Mouse (Mus musculus) megakaryocyte, embryonic 14.5 days (primary cell): ENCODE results near the gene Tpsg1.

Experiments
- FLI1 ChIP-seq: IDR thresholded peaks from 2 replicates; pipeline ENCODE4 v1.6.1; 2012; ENCODE audit warnings: low read length, inconsistent platforms, mixed read lengths
- GATA1 ChIP-seq: IDR thresholded peaks from 3 replicates; pipeline ENCODE4 v1.6.1; 2012; ENCODE audit warnings: mixed read lengths, low read length, inconsistent platforms, borderline replicate concordance

- no peak for TF ChIP-seq GATA1
- TF ChIP-seq FLI1: no peak
Measured at GRCm38 (mm10) chr17:25363726-25364125, 5.3 kb upstream of the Tpsg1 start.
